Mouse (Mus musculus) hindbrain, embryonic 15.5 days (tissue): Measurements from ENCODE around the gene Hba-a2. TPM values are rescaled to one million over a fixed set of nuclear protein-coding genes. Genes with fewer than 3 reads are reported as not detected.
"Not testable (repeated sequence)": the region's sequence is repeated elsewhere in the genome, so short reads cannot be mapped to it uniquely, and the experiment has no call there.

Experiments used
- ATAC-seq: fragments of 200-750 bp; cut with Nextera tagmentation; 2 replicates; pipeline ENCODE4 v1.8.0; 2017; ENCODE audit warnings: low read depth, moderate number of reproducible peaks, moderate TSS enrichment; ENCODE audit not compliant: low FRiP score
- H3K27ac ChIP-seq: fragments of 300-500 bp; sonication (generic); replicated peaks from 2 replicates; pipeline ENCODE4 v1.5.1; 2015; ENCODE audit warnings: mild to moderate bottlenecking, inconsistent platforms
- H3K27me3 ChIP-seq: fragments of 300-500 bp; sonication (generic); 2 replicates; pipeline ENCODE4 v1.6.1; 2015; ENCODE audit warnings: control low read depth, inconsistent platforms
- H3K36me3 ChIP-seq: fragments of 300-500 bp; sonication (generic); 2 replicates; pipeline ENCODE4 v1.6.1; 2015; ENCODE audit warnings: control low read depth, inconsistent platforms
- H3K4me1 ChIP-seq: fragments of 300-500 bp; sonication (generic); replicated peaks from 2 replicates; pipeline ENCODE4 v1.6.1; 2015; ENCODE audit warnings: control low read depth, inconsistent platforms
- H3K4me2 ChIP-seq: fragments of 300-500 bp; sonication (generic); 2 replicates; pipeline ENCODE4 v1.6.1; 2015; ENCODE audit warnings: moderate library complexity, mild to moderate bottlenecking, inconsistent platforms
- H3K4me3 ChIP-seq: fragments of 300-500 bp; sonication (generic); 2 replicates; pipeline ENCODE4 v1.5.1; 2015; ENCODE audit warnings: mild to moderate bottlenecking, inconsistent platforms
- H3K9ac ChIP-seq: fragments of 300-500 bp; sonication (generic); 2 replicates; pipeline ENCODE4 v1.6.1; 2015; ENCODE audit warnings: inconsistent platforms
- H3K9me3 ChIP-seq: fragments of 300-500 bp; sonication (generic); 2 replicates; pipeline ENCODE4 v1.6.1; 2016; ENCODE audit warnings: control low read depth, inconsistent platforms
- WGBS: fragments of 180-500 bp; shearing (Covaris S2); methylation state at CpG from one replicate; pipeline ENCODE4 v1.1.7; 2015; 5-methylcytosine and 5-hydroxymethylcytosine counted together
- polyA plus RNA-seq: library from polyadenylated mRNA; unstranded; fragments of >200 nt; fragmentation: Nextera tagmentation; extraction: Ambion mirVana; gene quantifications from 2 replicates; pipeline ENCODE4 v1.2.1, GENCODE M21; 2015

The Hba-a2 gene
- polyA plus RNA-seq: 6,860 and 8,722 TPM in 2 replicates

DNA sequence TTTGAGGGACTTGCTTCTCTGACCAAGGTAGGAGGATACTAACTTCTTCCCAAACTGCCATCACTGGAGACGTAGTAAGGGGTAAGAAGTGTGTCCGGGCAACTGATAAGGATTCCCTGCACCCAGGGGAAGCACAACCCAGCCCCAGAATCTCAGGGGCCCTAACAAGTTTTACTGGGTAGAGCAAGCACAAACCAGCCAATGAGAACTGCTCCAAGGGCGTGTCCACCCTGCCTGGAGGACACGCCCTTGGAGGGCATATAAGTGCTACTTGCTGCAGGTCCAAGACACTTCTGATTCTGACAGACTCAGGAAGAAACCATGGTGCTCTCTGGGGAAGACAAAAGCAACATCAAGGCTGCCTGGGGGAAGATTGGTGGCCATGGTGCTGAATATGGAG lies at the start of gene Hba-a2:
TSS of gene Hba-a2 (plus strand) at position 287 of the 400 bp plus-strand sequence.
- not testable (repeated sequence) for H3K4me2 ChIP-seq, H3K9ac ChIP-seq, H3K4me3 ChIP-seq, H3K36me3 ChIP-seq, H3K27ac ChIP-seq, H3K27me3 ChIP-seq, ATAC-seq, H3K4me1 ChIP-seq, H3K9me3 ChIP-seq
- no CpG with 5 or more reads among the region's 4 CpGs for WGBS

DNA sequence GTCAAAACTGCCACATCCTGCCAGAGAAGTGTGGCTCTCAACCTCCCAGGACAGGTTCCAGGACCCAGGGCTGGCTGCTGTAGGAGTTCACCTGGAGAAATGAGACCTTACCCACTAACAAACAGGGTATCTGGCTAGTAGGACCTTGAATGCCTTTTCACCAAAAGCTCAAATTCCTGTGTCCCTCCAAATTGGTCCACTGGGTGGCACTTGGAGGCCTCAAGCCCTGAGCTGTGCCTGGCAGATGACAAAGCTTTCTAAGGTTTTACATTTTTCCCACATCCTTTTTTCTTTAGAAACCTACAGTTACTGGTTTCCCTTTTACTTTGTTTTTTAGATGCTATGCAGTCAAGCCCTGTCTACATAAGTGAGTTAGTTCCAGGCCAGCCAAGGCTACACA lies 49.2 kb upstream of the Hba-a2 start:
- H3K9ac ChIP-seq: no peak overlapping the region
- ATAC-seq: no peak
- peaks cover 24% of the 10 kb centered on the region for H3K36me3 ChIP-seq
- H3K27me3 ChIP-seq: no peaks in the 10 kb centered on the region
- no peaks in the 10 kb centered on the region for H3K4me1 ChIP-seq
- no peaks in the 10 kb centered on the region for H3K9me3 ChIP-seq
- H3K27ac ChIP-seq: no peak overlapping the region
- H3K4me3 ChIP-seq: no peak overlapping the region
- no peak overlapping the region for H3K4me2 ChIP-seq

DNA sequence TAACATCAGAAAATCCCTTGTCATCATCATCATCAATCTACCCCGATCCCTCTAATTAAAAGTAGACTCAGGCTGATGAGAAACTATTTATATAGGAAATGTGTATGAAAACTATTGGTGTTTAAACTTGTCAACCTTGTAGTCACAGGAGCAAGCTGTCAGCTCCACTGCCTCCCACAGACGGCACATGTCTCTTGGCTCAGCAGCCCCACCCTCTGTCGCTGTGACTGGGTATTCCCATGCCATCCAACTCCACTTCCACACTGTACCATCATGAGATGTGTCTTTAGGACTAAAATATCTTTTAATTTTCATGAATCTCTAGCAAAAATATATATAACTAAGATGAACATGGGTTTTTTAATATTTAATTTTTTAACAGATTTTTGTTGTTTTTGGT lies 47.9 kb upstream of the Hba-a2 start:
- ATAC-seq: no peak
- H3K4me1 ChIP-seq: no peaks in the 10 kb centered on the region
- H3K4me2 ChIP-seq: no peak overlapping the region
- no peak overlapping the region for H3K9ac ChIP-seq
- H3K27me3 ChIP-seq: no peaks in the 10 kb centered on the region
- H3K4me3 ChIP-seq: no peak overlapping the region
- no peak overlapping the region for H3K27ac ChIP-seq
- 87% methylated on average over 3 of the region's 3 CpGs for WGBS
- peaks cover 36% of the 10 kb centered on the region for H3K36me3 ChIP-seq
- no peaks in the 10 kb centered on the region for H3K9me3 ChIP-seq

DNA sequence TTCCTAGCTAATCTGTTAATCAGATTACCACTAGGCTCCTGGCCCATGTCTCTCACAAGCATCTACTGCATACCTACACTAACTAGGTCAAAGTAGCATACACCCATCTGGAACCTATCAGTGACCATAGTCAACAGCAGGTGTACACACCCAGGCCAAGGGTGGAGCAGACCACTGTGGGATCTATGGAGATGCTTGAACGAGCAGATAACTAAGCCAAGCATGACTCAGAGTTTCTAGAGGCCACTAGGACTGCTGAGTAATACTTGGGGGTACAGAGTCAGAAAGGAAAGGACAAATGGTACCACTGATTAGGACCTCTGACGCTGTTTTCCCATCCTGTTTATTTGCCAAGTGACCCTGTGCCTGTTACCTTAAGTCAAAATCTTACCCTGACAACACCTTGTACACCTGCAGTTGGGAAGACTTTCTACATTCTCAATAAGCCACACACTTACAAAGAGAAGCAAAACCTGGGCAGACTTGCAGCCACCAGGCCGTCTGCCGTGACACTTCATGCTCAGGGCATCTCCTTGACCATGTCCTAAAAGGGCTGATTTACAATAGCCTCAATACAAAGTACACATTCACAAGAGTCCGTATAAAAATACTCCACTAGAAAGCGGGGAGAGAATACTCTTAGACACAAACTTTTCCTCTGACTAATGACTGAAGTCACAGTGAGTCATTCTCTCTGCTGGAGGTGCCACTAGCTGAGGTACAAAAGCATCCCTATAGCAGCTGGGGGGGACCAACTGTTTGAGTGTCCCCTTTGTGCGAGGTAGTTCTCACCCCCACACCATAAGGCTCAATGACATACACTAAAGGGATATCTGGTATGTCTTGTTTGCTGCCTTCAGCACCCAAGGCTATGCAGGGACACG lies 45.2 kb upstream of the Hba-a2 start:
- WGBS: 88% methylated on average over 8 of the region's 8 CpGs
- peaks cover 41% of the 10 kb centered on the region for H3K36me3 ChIP-seq

DNA sequence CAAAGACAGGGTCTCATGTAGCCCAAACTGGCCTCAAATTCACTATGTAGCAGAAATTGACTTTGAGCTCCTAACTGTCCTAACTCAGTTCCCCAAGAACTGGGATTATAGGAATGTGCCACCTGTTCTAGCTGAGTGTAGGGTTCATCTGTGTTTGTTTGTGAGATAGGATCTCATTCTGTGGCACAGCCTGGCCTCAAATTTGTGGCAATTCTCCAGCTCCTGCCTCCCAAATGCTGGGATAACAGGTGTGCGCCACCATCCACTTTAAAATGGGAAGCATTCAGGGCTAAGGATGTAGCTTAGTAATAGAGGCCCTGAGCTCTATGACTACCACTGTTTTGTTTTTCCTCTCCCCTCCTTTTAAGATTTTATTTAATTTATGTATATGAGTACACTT lies 43.2 kb upstream of the Hba-a2 start:
- Histone ChIP-seq H3K36me3 (peaks cover 36% of the 10 kb centered on the region), H3K9ac (no peak overlapping the region), H3K4me2 (no peak overlapping the region), H3K27me3 (no peaks in the 10 kb centered on the region), H3K27ac (no peak overlapping the region), H3K4me3 (no peak overlapping the region), H3K9me3 (no peaks in the 10 kb centered on the region), H3K4me1 (no peaks in the 10 kb centered on the region)
- 97% methylated on average over 1 of the region's 1 CpGs for WGBS
- ATAC-seq: no peak

More for the DNA sequence above, 45.2 kb upstream of the Hba-a2 start:
- no peak for ATAC-seq
- no peak overlapping the region for H3K4me2 ChIP-seq
- no peak overlapping the region for H3K4me3 ChIP-seq
- no peaks in the 10 kb centered on the region for H3K27me3 ChIP-seq
- no peak overlapping the region for H3K9ac ChIP-seq
- H3K9me3 ChIP-seq: no peaks in the 10 kb centered on the region
- H3K27ac ChIP-seq: no peak overlapping the region
- no peaks in the 10 kb centered on the region for H3K4me1 ChIP-seq

DNA sequence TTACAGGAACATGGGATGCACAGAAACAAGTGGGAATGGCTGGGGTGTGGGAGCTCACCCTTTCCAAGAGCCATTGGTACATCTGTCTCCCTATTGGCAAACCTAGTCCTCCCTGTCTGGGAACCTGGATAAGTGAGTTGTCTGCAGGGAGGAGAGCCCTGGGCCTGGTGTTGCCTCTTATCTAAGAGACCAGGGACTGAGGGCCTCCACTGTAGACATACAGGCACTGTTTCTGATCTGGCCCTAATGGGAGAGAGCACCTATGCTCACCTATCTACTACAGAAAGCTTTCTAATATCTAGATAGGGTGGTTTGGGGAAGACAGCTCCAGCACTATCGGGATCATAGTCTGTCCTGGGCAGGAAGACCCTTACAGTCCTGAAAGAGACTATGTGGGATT lies 40.1 kb upstream of the Hba-a2 start:
- Histone ChIP-seq H3K4me2 (no peak overlapping the region), H3K4me1 (no peaks in the 10 kb centered on the region), H3K27ac (no peak overlapping the region), H3K27me3 (no peaks in the 10 kb centered on the region), H3K9me3 (no peaks in the 10 kb centered on the region), H3K4me3 (no peak overlapping the region), H3K36me3 (peaks cover 20% of the 10 kb centered on the region), H3K9ac (no peak overlapping the region)
- WGBS: 91% methylated on average over 1 of the region's 1 CpGs
- no peak for ATAC-seq

DNA sequence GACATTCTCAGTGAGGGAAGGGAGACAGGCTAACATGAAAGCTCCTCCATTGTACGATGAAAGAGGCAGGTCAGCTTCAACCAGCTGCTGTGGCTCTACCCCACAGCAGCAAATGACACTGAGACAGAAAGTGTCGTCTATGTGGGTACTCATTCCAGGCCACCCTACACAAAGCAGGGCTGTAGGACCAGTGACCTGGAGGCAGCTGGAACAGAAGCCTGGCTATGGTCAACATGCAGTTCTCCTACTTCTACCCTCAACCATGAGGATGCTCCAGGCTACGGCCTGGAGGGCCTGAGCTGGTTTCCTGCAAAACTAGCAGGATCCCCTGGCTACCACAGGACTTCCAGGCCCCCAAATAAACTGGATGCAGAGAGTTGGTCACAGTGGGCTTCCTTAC lies 39.7 kb upstream of the Hba-a2 start:
- Histone ChIP-seq H3K4me2 (no peak overlapping the region), H3K4me3 (no peak overlapping the region), H3K27me3 (no peaks in the 10 kb centered on the region), H3K9me3 (no peaks in the 10 kb centered on the region), H3K4me1 (no peaks in the 10 kb centered on the region), H3K9ac (no peak overlapping the region), H3K36me3 (peaks cover 17% of the 10 kb centered on the region), H3K27ac (no peak overlapping the region)
- no peak for ATAC-seq
- WGBS: 93% methylated on average over 3 of the region's 3 CpGs

DNA sequence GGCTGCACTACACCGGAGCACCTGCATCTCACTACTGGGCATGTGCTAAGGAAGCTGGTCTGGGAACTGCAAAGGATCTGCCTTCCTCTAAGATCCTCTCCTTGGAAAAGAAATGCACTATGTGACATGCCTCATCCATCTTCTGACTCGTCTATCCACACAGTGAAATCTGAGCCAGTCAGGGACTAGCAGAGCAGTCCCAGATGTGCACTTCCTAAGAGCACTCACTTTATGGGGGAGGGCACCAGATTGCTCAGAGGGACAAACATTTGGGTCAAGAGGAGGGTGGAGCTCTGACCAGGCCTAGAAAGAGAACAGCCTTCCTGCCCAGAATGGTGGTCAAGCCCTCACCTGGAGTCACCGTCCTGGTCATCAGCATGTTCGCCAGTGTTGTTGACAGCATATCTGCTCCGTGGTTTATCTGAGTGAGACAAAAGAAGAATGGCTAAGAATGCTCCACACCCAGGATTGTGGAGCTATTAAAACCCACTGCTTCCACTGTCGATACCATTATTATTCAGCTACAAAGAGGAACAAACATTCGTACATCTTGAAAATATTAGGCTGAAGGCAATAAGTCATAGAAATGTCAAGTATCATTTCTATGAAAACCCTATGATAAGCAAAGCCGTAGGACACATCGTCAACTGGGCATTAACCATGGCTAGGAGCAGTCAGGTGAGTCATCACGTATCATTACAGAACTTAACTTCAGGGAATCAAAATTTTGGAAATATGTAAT lies 33.4 kb upstream of the Hba-a2 start:
- WGBS: 85% methylated on average over 10 of the region's 10 CpGs
- peaks cover 10% of the 10 kb centered on the region for H3K4me1 ChIP-seq
- H3K9ac ChIP-seq: no peak overlapping the region
- H3K4me2 ChIP-seq: no peak overlapping the region
- H3K36me3 ChIP-seq: peaks cover 4% of the 10 kb centered on the region; the same call in 1 of the 2 replicates
- H3K27me3 ChIP-seq: no peaks in the 10 kb centered on the region
- no peak overlapping the region for H3K4me3 ChIP-seq
- no peak overlapping the region for H3K27ac ChIP-seq
- H3K9me3 ChIP-seq: no peaks in the 10 kb centered on the region
- no peak for ATAC-seq

DNA sequence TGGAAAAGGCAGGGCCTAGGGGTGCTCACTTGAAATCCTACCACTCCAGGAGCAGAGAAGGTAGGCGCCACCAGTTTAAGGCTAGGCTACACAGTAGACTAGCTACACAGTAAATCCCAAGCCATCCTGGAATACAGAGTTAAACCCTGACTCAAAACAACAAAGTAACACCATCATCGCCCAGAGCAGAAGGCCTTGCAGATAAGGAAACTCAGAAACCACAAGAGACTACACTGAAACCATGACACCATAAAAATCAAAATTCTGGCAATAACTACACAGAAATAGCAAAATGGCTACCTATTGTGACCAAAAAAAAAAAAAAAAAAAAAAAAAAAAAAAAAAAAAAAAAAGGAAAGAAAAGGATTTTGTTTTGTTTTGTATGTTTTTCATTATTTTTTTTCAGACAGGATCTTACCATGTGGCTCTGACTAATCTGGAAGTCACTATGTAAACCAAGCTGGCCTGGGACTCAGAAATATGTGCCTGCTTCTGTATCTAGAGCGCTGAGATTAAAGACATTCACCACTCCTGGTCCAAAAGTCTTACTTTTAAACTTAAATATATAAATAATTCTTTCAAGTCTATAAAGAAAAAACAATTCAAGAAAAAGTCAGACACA lies 31.1 kb upstream of the Hba-a2 start:
- no peaks in the 10 kb centered on the region for H3K27me3 ChIP-seq
- H3K27ac ChIP-seq: no peak overlapping the region
- ATAC-seq: no peak
- no peaks in the 10 kb centered on the region for H3K9me3 ChIP-seq
- WGBS: 95% methylated on average over 3 of the region's 3 CpGs
- no peak overlapping the region for H3K9ac ChIP-seq
- no peak overlapping the region for H3K4me3 ChIP-seq
- no peak overlapping the region for H3K4me2 ChIP-seq
- H3K36me3 ChIP-seq: peaks cover 4% of the 10 kb centered on the region; the same call in 1 of the 2 replicates
- peaks cover 16% of the 10 kb centered on the region for H3K4me1 ChIP-seq

DNA sequence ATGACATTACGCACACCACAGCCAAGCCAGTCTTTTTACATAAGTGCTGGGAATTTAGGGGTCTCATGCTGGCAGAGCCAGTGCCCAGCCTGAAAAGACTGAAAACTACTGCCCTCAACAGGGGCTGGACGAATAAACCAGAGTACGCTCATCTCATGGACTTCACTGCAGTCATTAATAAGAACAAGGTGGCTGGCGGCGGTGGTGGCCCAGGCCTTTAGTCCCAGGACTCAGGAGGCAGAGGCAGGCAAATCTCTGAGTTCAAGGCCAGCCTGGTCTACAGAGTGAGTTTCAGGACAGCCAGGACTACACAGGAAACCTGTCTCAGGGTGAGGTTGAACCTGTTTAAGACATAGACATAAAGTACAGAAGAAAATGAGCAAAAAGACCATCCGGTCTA lies 30.1 kb upstream of the Hba-a2 start:
- H3K4me2 ChIP-seq: no peak overlapping the region
- ATAC-seq: no peak
- H3K4me1 ChIP-seq: peaks cover 16% of the 10 kb centered on the region
- no peak overlapping the region for H3K9ac ChIP-seq
- peaks cover 4% of the 10 kb centered on the region; the same call in 1 of the 2 replicates for H3K36me3 ChIP-seq
- H3K27ac ChIP-seq: no peak overlapping the region
- 94% methylated on average over 6 of the region's 6 CpGs for WGBS
- no peaks in the 10 kb centered on the region for H3K27me3 ChIP-seq
- no peak overlapping the region for H3K4me3 ChIP-seq
- no peaks in the 10 kb centered on the region for H3K9me3 ChIP-seq

DNA sequence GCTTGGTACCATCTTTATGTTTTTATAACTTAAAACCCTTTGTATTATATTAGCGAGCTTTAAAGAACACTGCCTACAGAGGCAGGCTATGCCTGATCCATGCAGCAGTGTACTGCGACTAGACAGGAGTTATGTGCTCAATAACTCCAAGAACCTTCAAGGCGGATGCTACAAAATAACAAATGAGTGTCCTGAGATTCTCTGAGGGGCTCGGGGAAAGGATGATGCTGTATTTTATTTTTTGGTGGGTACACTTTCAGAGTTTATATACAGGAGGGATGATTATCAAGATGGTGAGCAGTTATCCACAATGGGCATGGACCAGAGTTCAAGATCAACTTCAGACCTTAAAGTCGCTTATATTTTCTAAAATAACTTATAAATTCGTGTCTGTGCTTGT lies 29.5 kb upstream of the Hba-a2 start:
- Histone ChIP-seq H3K9ac (peak overlapping the region; percentile 98), H3K27ac (peak overlapping the region; percentile 93), H3K9me3 (no peaks in the 10 kb centered on the region), H3K4me2 (peak overlapping the region; percentile 59), H3K27me3 (no peaks in the 10 kb centered on the region), H3K36me3 (peaks cover 4% of the 10 kb centered on the region; the same call in 1 of the 2 replicates), H3K4me3 (peak overlapping the region; percentile 82), H3K4me1 (peaks cover 16% of the 10 kb centered on the region)
- 25% methylated on average over 6 of the region's 6 CpGs for WGBS
- no peak for ATAC-seq
